10 mouse cellular contexts compared by ENCODE assay signal in genomic region chr11:120182396-120183030, GRCm38 (mm10). TPM values are rescaled to one million over a fixed set of nuclear protein-coding genes. Genes with fewer than 3 reads are reported as not detected.
DNase-seq lines count a peak whose midpoint lies in the region; ATAC-seq and TF ChIP-seq lines count a peak whose summit lies in the region.
"Had no signal": no experiment of that assay in that cellular context is flagged by ENCODE, and none has a peak within 500 bp of the region (broad histone marks: within the 10 kb centered on the region; RNA-seq: fewer than 3 reads in every experiment).

No protein-coding gene starts in this region.

- no peak for TF ChIP-seq CTCF in midbrain, postnatal 0 days (IDR thresholded peaks at IDR 0.05)

- no peak overlapping the region for H3K9ac ChIP-seq in lung, embryonic 16.5 days (ENCODE audit: low read length)
- no peak overlapping the region for H3K9ac ChIP-seq in kidney, embryonic 14.5 days (ENCODE audit: low read depth, low read length)
- no peak overlapping the region for H3K9ac ChIP-seq in midbrain, postnatal 0 days (replicated peaks; ENCODE audit: low read length, poor library complexity, severe bottlenecking)

- no peaks in the 10 kb centered on the region for H3K9me3 ChIP-seq in lung, embryonic 16.5 days (ENCODE audit: control insufficient read depth, low read length)
- no peaks in the 10 kb centered on the region for H3K9me3 ChIP-seq in kidney, embryonic 14.5 days (ENCODE audit: control insufficient read depth, low read length)
- H3K9me3 ChIP-seq in midbrain, postnatal 0 days (ENCODE audit: low read length) = no peaks in the 10 kb centered on the region

- WGBS in lung, embryonic 16.5 days = 21% methylated on average over 3 of the region's 3 CpGs
- WGBS in kidney, embryonic 14.5 days = 19% methylated on average over 3 of the region's 3 CpGs
- 28% methylated on average over 3 of the region's 3 CpGs for WGBS in midbrain, postnatal 0 days

- H3K36me3 ChIP-seq in lung, embryonic 16.5 days (ENCODE audit: control insufficient read depth, insufficient read depth, low read length) = no peaks in the 10 kb centered on the region
- H3K36me3 ChIP-seq in kidney, embryonic 14.5 days (ENCODE audit: control insufficient read depth, insufficient read depth, low read length) = peaks cover under 1% of the 10 kb centered on the region; the same call in 1 of the 2 replicates
- H3K36me3 ChIP-seq in midbrain, postnatal 0 days (ENCODE audit: insufficient read depth, low read length) = no peaks in the 10 kb centered on the region

- peaks cover 35% of the 10 kb centered on the region for H3K4me1 ChIP-seq in lung, embryonic 16.5 days (replicated peaks; ENCODE audit: control insufficient read depth, insufficient read depth, low read length)
- peaks cover 57% of the 10 kb centered on the region for H3K4me1 ChIP-seq in kidney, embryonic 14.5 days (ENCODE audit: control insufficient read depth, insufficient read depth, low read length)
- peaks cover 10% of the 10 kb centered on the region for H3K4me1 ChIP-seq in midbrain, postnatal 0 days (ENCODE audit: insufficient read depth, low read length)

- H3K4me3 ChIP-seq in lung, embryonic 16.5 days (ENCODE audit: low read length) = no peak overlapping the region
- no peak overlapping the region for H3K4me3 ChIP-seq in kidney, embryonic 14.5 days (ENCODE audit: low read length)
- H3K4me3 ChIP-seq in midbrain, postnatal 0 days (ENCODE audit: low read depth, low read length) = no peak overlapping the region

- no peaks in the 10 kb centered on the region for H3K27me3 ChIP-seq in lung, embryonic 16.5 days (ENCODE audit: control insufficient read depth, insufficient read depth, low read depth, low read length)
- no peaks in the 10 kb centered on the region for H3K27me3 ChIP-seq in kidney, embryonic 14.5 days (ENCODE audit: control insufficient read depth, insufficient read depth, low read length)
- H3K27me3 ChIP-seq in midbrain, postnatal 0 days (ENCODE audit: insufficient read depth, low read length) = no peaks in the 10 kb centered on the region

- peak; percentile 46 for DNase-seq in embryo, embryonic 10.5 days (ENCODE audit: low spot score)
- no peak for DNase-seq in embryo, embryonic 11 days
- DNase-seq in lung, postnatal 4 days = no peak
- no peak for DNase-seq in midbrain, postnatal 0 days (ENCODE audit: low spot score)
- no peak for DNase-seq in MN1 (ENCODE audit: low spot score)
- no peak for DNase-seq in natural killer cell, adult 2 months (ENCODE audit: low spot score in 2 of 2)
- DNase-seq: cerebellum, adult 2 months had no signal

- ATAC-seq in lung, embryonic 16.5 days (ENCODE audit: low read depth) = no peak
- ATAC-seq in kidney, embryonic 14.5 days (ENCODE audit: low FRiP score, low TSS enrichment) = peak; percentile 15; the same call in 1 of the 2 replicates
- ATAC-seq in midbrain, postnatal 0 days (ENCODE audit: low FRiP score) = 0 out of 2 replicates have a peak, but pooled peaks have one; percentile 4
- ATAC-seq: activated CD4-positive, CD25-positive, alpha-beta regulatory T cell, adult 4 months had no signal

- no peak overlapping the region for H3K4me2 ChIP-seq in lung, embryonic 16.5 days (ENCODE audit: low read depth, low read length)
- H3K4me2 ChIP-seq in kidney, embryonic 14.5 days (replicated peaks; ENCODE audit: low read depth, low read length) = no peak overlapping the region
- H3K4me2 ChIP-seq in midbrain, postnatal 0 days (ENCODE audit: low read depth, low read length, poor library complexity, severe bottlenecking) = no peak overlapping the region

- peak overlapping the region; percentile 87 for H3K27ac ChIP-seq in lung, embryonic 16.5 days (ENCODE audit: low read length)
- H3K27ac ChIP-seq in kidney, embryonic 14.5 days (ENCODE audit: low read depth, low read length) = peak overlapping the region; percentile 99; the same call in 1 of the 2 replicates
- H3K27ac ChIP-seq in midbrain, postnatal 0 days (ENCODE audit: low read depth, low read length) = no peak overlapping the region

RNA-seq across cellular contexts. Expression of gene Slc38a10, which starts 31.4 kb away (rescaled TPM):
- polyA plus RNA-seq in lung, embryonic 16.5 days (2015; fragmentation: Nextera tagmentation; extraction: Ambion mirVana) = 96.3 and 100 TPM in 2 replicates
- polyA plus RNA-seq in kidney, embryonic 14.5 days (2014; fragmentation: Nextera tagmentation; extraction: Ambion mirVana) = 81.2 and 89.0 TPM in 2 replicates
- 171 and 175 TPM in 2 replicates for total RNA-seq in midbrain, postnatal 0 days (2014; rRNA removed)
- 108 and 111 TPM in 2 replicates for polyA plus RNA-seq in midbrain, postnatal 0 days (2015; fragmentation: Nextera tagmentation; extraction: Ambion mirVana)

RNA-seq across cellular contexts. Expression of gene Bahcc1, which starts 50.2 kb away (rescaled TPM):
- polyA plus RNA-seq in lung, embryonic 16.5 days (2015; fragmentation: Nextera tagmentation; extraction: Ambion mirVana) = 7.0 and 7.5 TPM in 2 replicates
- polyA plus RNA-seq in kidney, embryonic 14.5 days (2014; fragmentation: Nextera tagmentation; extraction: Ambion mirVana) = 20.3 and 27.2 TPM in 2 replicates
- 39.9 and 49.8 TPM in 2 replicates for total RNA-seq in midbrain, postnatal 0 days (2014; rRNA removed)
- 5.9 and 9.5 TPM in 2 replicates for polyA plus RNA-seq in midbrain, postnatal 0 days (2015; fragmentation: Nextera tagmentation; extraction: Ambion mirVana)
- polyA plus RNA-seq: activated CD4-positive, CD25-positive, alpha-beta regulatory T cell, adult 4 months had no signal
